Mouse (Mus musculus) stomach, embryonic 14.5 days (tissue): ENCODE measurements around the gene Upk3b. TPM values are rescaled to one million over a fixed set of nuclear protein-coding genes. Genes with fewer than 3 reads are reported as not detected.

Experiments
- ATAC-seq: fragments of 200-750 bp; cut with Nextera tagmentation; 2 replicates; pipeline ENCODE4 v1.8.0; 2017; ENCODE audit warnings: low read depth, moderate TSS enrichment; ENCODE audit not compliant: insufficient number of reproducible peaks, insufficient read depth, low FRiP score
- H3K27ac ChIP-seq: fragments of 300-500 bp; sonication (generic); 2 replicates; pipeline ENCODE4 v1.5.1; 2014; ENCODE audit warnings: mild to moderate bottlenecking, low read length, moderate library complexity, mixed read lengths
- H3K27me3 ChIP-seq: fragments of 300-500 bp; sonication (generic); 2 replicates; pipeline ENCODE4 v1.6.1; 2014; ENCODE audit warnings: low read length, control low read depth, mixed read lengths; ENCODE audit not compliant: control insufficient read depth, insufficient read depth
- H3K36me3 ChIP-seq: fragments of 300-500 bp; sonication (generic); 2 replicates; pipeline ENCODE4 v1.6.1; 2014; ENCODE audit warnings: mild to moderate bottlenecking, control low read depth, low read length, moderate library complexity, mixed read lengths; ENCODE audit not compliant: control insufficient read depth, insufficient read depth
- H3K4me1 ChIP-seq: fragments of 300-500 bp; sonication (generic); 2 replicates; pipeline ENCODE4 v1.6.1; 2014; ENCODE audit warnings: low read length, control low read depth, mixed read lengths; ENCODE audit not compliant: control insufficient read depth, insufficient read depth
- H3K4me2 ChIP-seq: fragments of 300-500 bp; sonication (generic); replicated peaks from 2 replicates; pipeline ENCODE4 v1.6.1; 2014; ENCODE audit warnings: low read depth, low read length, control low read depth
- H3K4me3 ChIP-seq: fragments of 300-500 bp; sonication (generic); 2 replicates; pipeline ENCODE4 v1.5.1; 2014; ENCODE audit warnings: low read depth, low read length, control low read depth
- H3K9ac ChIP-seq: fragments of 300-500 bp; sonication (generic); replicated peaks from 2 replicates; pipeline ENCODE4 v1.6.1; 2014; ENCODE audit warnings: low read depth, mild to moderate bottlenecking, control low read depth, low read length, moderate library complexity, mixed read lengths
- H3K9me3 ChIP-seq: fragments of 300-500 bp; sonication (generic); 2 replicates; pipeline ENCODE4 v1.6.1; 2016; ENCODE audit warnings: low read depth, low read length, control low read depth; ENCODE audit not compliant: control insufficient read depth
- WGBS: fragments of 180-500 bp; shearing (Covaris S2); extraction: QIAGEN DNeasy Blood & Tissue Kit; methylation state at CpG from one replicate; pipeline ENCODE4 v1.1.7; 2014; 5-methylcytosine and 5-hydroxymethylcytosine counted together
- polyA plus RNA-seq: library from polyadenylated mRNA; unstranded; fragments of >200 nt; fragmentation: Nextera tagmentation; extraction: Ambion mirVana; gene quantifications from 2 replicates; pipeline ENCODE4 v1.2.1, GENCODE M21; 2014

Upk3b gene
- polyA plus RNA-seq, 1 experiment from 2014 or later, result 23.7 TPM

- Histone ChIP-seq H3K9me3 (no peaks in the 10 kb centered on the region; the same call in 1 of the 2 replicates), H3K4me3 (no peak overlapping the region), H3K36me3 (peaks cover 26% of the 10 kb centered on the region), H3K4me1 (no peaks in the 10 kb centered on the region), H3K27ac (no peak overlapping the region), H3K27me3 (no peaks in the 10 kb centered on the region), H3K9ac (no peak overlapping the region), H3K4me2 (no peak overlapping the region)
- no peak for ATAC-seq
- 51% methylated on average over 2 of the region's 2 CpGs for WGBS
These were observed 36.0 kb upstream of the Upk3b start for GRCm38 (mm10) chr5:136002325-136002724.

GRCm38 (mm10) chr5:136002751-136003151 lies 35.5 kb upstream of the Upk3b start:
- Histone ChIP-seq H3K9ac (no peak overlapping the region), H3K27ac (no peak overlapping the region), H3K27me3 (no peaks in the 10 kb centered on the region), H3K4me1 (no peaks in the 10 kb centered on the region), H3K4me3 (no peak overlapping the region), H3K4me2 (no peak overlapping the region), H3K36me3 (peaks cover 21% of the 10 kb centered on the region), H3K9me3 (no peaks in the 10 kb centered on the region; the same call in 1 of the 2 replicates)
- no peak for ATAC-seq
- 35% methylated on average over 3 of the region's 3 CpGs for WGBS

GRCm38 (mm10) chr5:136004537-136004936 lies 33.8 kb upstream of the Upk3b start:
- H3K4me1 ChIP-seq, result no peaks in the 10 kb centered on the region
- peaks cover 7% of the 10 kb centered on the region; the same call in 1 of the 2 replicates for H3K36me3 ChIP-seq
- no peak for ATAC-seq
- no peaks in the 10 kb centered on the region for H3K9me3 ChIP-seq
- no peak overlapping the region for H3K4me2 ChIP-seq
- no peaks in the 10 kb centered on the region for H3K27me3 ChIP-seq
- no peak overlapping the region for H3K9ac ChIP-seq
- no peak overlapping the region for H3K27ac ChIP-seq
- no peak overlapping the region for H3K4me3 ChIP-seq
- 86% methylated on average over 4 of the region's 4 CpGs for WGBS

GRCm38 (mm10) chr5:136007745-136008144 lies 30.6 kb upstream of the Upk3b start:
- Histone ChIP-seq H3K9ac (no peak overlapping the region), H3K9me3 (no peaks in the 10 kb centered on the region), H3K27ac (no peak overlapping the region), H3K4me2 (no peak overlapping the region), H3K36me3 (peaks cover 21% of the 10 kb centered on the region), H3K4me3 (no peak overlapping the region), H3K4me1 (no peaks in the 10 kb centered on the region), H3K27me3 (no peaks in the 10 kb centered on the region)
- no peak for ATAC-seq
- 79% methylated on average over 7 of the region's 7 CpGs for WGBS

- H3K4me3 ChIP-seq, result no peak overlapping the region
- 0 out of 2 replicates have a peak, but pooled peaks cover 3% of the 10 kb centered on the region for H3K4me1 ChIP-seq
- peaks cover 28% of the 10 kb centered on the region for H3K36me3 ChIP-seq
- H3K9ac ChIP-seq, result no peak overlapping the region
- no peak overlapping the region for H3K4me2 ChIP-seq
- H3K27ac ChIP-seq, result no peak overlapping the region
- no peak for ATAC-seq
- no peaks in the 10 kb centered on the region for H3K27me3 ChIP-seq
- H3K9me3 ChIP-seq, result no peaks in the 10 kb centered on the region
- 91% methylated on average over 10 of the region's 10 CpGs for WGBS
These were observed 23.4 kb upstream of the Upk3b start for GRCm38 (mm10) chr5:136014877-136015276.

GRCm38 (mm10) chr5:136015586-136015985 lies 22.7 kb upstream of the Upk3b start:
- no peaks in the 10 kb centered on the region for H3K27me3 ChIP-seq
- H3K4me2 ChIP-seq, result no peak overlapping the region
- 0 out of 2 replicates have a peak, but pooled peaks cover 3% of the 10 kb centered on the region for H3K4me1 ChIP-seq
- WGBS, result 75% methylated on average over 10 of the region's 10 CpGs
- peaks cover 29% of the 10 kb centered on the region for H3K36me3 ChIP-seq
- no peaks in the 10 kb centered on the region for H3K9me3 ChIP-seq
- no peak for ATAC-seq
- no peak overlapping the region for H3K9ac ChIP-seq
- H3K4me3 ChIP-seq, result no peak overlapping the region
- H3K27ac ChIP-seq, result no peak overlapping the region

GRCm38 (mm10) chr5:136016014-136016876 lies 22.1 kb upstream of the Upk3b start:
- Histone ChIP-seq H3K36me3 (peaks cover 25% of the 10 kb centered on the region), H3K27ac (peak overlapping the region; percentile 33; the same call in 1 of the 2 replicates), H3K9me3 (no peaks in the 10 kb centered on the region), H3K4me2 (no peak overlapping the region), H3K27me3 (no peaks in the 10 kb centered on the region), H3K9ac (no peak overlapping the region), H3K4me1 (0 out of 2 replicates have a peak, but pooled peaks cover 3% of the 10 kb centered on the region), H3K4me3 (no peak overlapping the region)
- peak; percentile 38 for ATAC-seq
- 75% methylated on average over 10 of the region's 10 CpGs for WGBS

- Histone ChIP-seq H3K9me3 (no peaks in the 10 kb centered on the region), H3K36me3 (peaks cover 17% of the 10 kb centered on the region), H3K27ac (no peak overlapping the region), H3K9ac (no peak overlapping the region), H3K4me3 (no peak overlapping the region), H3K4me1 (0 out of 2 replicates have a peak, but pooled peaks cover 3% of the 10 kb centered on the region), H3K27me3 (no peaks in the 10 kb centered on the region), H3K4me2 (no peak overlapping the region)
- no peak for ATAC-seq
- WGBS, result 82% methylated on average over 6 of the region's 6 CpGs
These were observed 21.0 kb upstream of the Upk3b start for GRCm38 (mm10) chr5:136017262-136017661.
